Mouse (Mus musculus): ENCODE results near the gene Serpina3k.

DNA sequence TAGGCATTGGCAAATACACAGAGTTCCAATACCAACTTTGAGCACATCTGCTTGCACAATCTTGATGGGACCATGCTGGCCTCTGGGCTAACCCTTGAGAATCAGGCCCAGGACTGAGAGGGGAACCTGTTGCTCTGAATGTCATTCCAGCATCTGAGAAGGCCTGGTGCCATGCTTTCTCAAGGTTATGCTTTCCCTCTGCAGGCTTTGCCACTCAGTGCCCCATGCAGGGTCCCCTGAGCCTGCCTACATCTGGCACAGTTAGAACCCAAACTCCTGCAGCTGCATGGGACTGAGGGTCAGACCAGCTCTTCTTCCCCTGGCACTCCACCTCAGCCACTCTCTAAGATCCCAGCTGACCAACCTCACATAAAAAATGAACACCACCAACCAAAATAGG, 7.4 kb downstream of the Serpina3k start:
- no peak for TF ChIP-seq POLR2A (IDR thresholded peaks at IDR 0.05; ENCODE audit: control insufficient read depth, extremely low read depth, insufficient read depth, low read length, poor library complexity)
- no peak for TF ChIP-seq CTCF (IDR thresholded peaks at IDR 0.05; ENCODE audit: borderline replicate concordance, control insufficient read depth, extremely low read depth, insufficient read depth, low read length, poor library complexity)
